Mouse (Mus musculus): Measurements from ENCODE around the gene D130052B06Rik. TPM values are rescaled to one million over a fixed set of nuclear protein-coding genes. Genes with fewer than 3 reads are reported as not detected.

The D130052B06Rik gene
- polyA plus RNA-seq, 1 experiment, result not detected

GRCm38 (mm10) chr11:33660016-33660913 is 61.2 kb downstream of the D130052B06Rik start:
- no peak for DNase-seq (ENCODE audit: extremely low spot score in 1 of 2, low spot score in 1 of 2)

GRCm38 (mm10) chr11:33663599-33663998 is 64.5 kb downstream of the D130052B06Rik start:
- no peak for DNase-seq (ENCODE audit: extremely low spot score in 1 of 2, low spot score in 1 of 2)

- no peak for DNase-seq (ENCODE audit: extremely low spot score in 1 of 2, low spot score in 1 of 2)
Observed at GRCm38 (mm10) chr11:33668376-33668775, 69.3 kb downstream of the D130052B06Rik start.

GRCm38 (mm10) chr11:33670105-33670965 is 71.2 kb downstream of the D130052B06Rik start:
- no peak for DNase-seq (ENCODE audit: extremely low spot score in 1 of 2, low spot score in 1 of 2)

Other genes starting within 250 kb of the D130052B06Rik start
- gene Ranbp17, start 85.6 kb upstream of the D130052B06Rik start, polyA plus RNA-seq (2012; rRNA removed), result 4.2 and 5.1 TPM in 2 replicates
- gene Gabrp, start 20.3 kb upstream of the D130052B06Rik start, polyA plus RNA-seq (2012; rRNA removed), result 0.08 TPM in 1 of 2 replicates, not detected in the other

Measured in frontal cortex, adult 2 months (tissue).